29 mouse cellular contexts compared by ENCODE assay signal in the genomic region with DNA sequence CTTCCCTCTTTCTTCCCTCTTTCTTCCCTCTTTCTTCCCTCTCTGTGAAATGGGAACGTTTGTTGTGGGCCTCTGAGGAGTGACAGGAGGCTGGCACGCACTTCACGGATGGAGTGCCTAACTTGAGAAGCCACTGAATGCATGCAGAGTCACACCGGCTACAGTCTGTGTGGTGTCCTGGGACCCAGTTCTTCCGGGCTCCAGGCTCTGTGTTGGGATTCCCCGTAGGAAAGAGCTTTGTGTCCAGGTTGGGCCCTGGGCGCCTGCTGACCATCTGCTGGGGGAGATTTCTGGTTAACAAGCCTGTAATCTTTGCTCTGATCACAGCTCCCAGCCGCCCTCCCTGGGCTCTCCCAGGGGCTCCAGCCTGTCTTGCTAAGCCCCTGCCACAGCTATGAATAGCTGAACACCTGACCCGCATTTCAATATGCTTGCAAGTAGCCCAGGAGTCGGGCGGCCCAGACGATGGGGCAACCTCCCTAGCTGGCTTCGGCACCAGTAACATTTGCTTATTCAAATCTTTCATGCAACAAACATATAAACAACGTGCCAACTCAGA.
A peak's percentile ranks its signal among the peaks of the same experiment; 100 is the strongest.
DNase-seq lines count a peak whose midpoint lies in the region; ATAC-seq and TF ChIP-seq lines count a peak whose summit lies in the region.
"Had no signal": no experiment of that assay in that cellular context is flagged by ENCODE, and none has a peak within 500 bp of the region (broad histone marks: within the 10 kb centered on the region; RNA-seq: fewer than 3 reads in every experiment).

No protein-coding gene starts in this region.

- peaks cover 4% of the 10 kb centered on the region; the same call in 1 of the 2 replicates for H3K27me3 ChIP-seq in hindbrain, embryonic 13.5 days
- no peaks in the 10 kb centered on the region for H3K27me3 ChIP-seq in hindbrain, postnatal 0 days (ENCODE audit: insufficient read depth, low read length)
- H3K27me3 ChIP-seq in hindbrain, embryonic 14.5 days (ENCODE audit: control insufficient read depth, insufficient read depth, low read length) = no peaks in the 10 kb centered on the region
- H3K27me3 ChIP-seq in midbrain, embryonic 11.5 days (ENCODE audit: control insufficient read depth, insufficient read depth, low read length) = peaks cover 28% of the 10 kb centered on the region
- H3K27me3 ChIP-seq in midbrain, embryonic 16.5 days (ENCODE audit: control insufficient read depth, insufficient read depth, low read depth, low read length) = no peaks in the 10 kb centered on the region

- H3K4me1 ChIP-seq in hindbrain, embryonic 13.5 days (replicated peaks) = peaks cover 23% of the 10 kb centered on the region
- H3K4me1 ChIP-seq in hindbrain, postnatal 0 days (ENCODE audit: insufficient read depth, low read length) = no peaks in the 10 kb centered on the region
- peaks cover 6% of the 10 kb centered on the region for H3K4me1 ChIP-seq in hindbrain, embryonic 14.5 days (replicated peaks; ENCODE audit: control insufficient read depth, insufficient read depth, low read length)
- peaks cover 9% of the 10 kb centered on the region for H3K4me1 ChIP-seq in midbrain, embryonic 11.5 days (ENCODE audit: control insufficient read depth, insufficient read depth, low read length)
- peaks cover 5% of the 10 kb centered on the region; the same call in 1 of the 2 replicates for H3K4me1 ChIP-seq in midbrain, embryonic 16.5 days (ENCODE audit: control insufficient read depth, insufficient read depth, low read length)
- H3K4me1 ChIP-seq: embryonic facial prominence, embryonic 12.5 days; heart, embryonic 15.5 days had no signal

- WGBS in hindbrain, embryonic 13.5 days = 19% methylated on average over 14 of the region's 14 CpGs
- WGBS in hindbrain, postnatal 0 days = 20% methylated on average over 14 of the region's 14 CpGs
- 16% methylated on average over 14 of the region's 14 CpGs for WGBS in hindbrain, embryonic 14.5 days
- 26% methylated on average over 14 of the region's 14 CpGs for WGBS in midbrain, embryonic 11.5 days
- WGBS in midbrain, embryonic 16.5 days = 11% methylated on average over 14 of the region's 14 CpGs

- no peaks in the 10 kb centered on the region for H3K36me3 ChIP-seq in hindbrain, embryonic 13.5 days
- no peaks in the 10 kb centered on the region for H3K36me3 ChIP-seq in hindbrain, postnatal 0 days (ENCODE audit: insufficient read depth, low read length)
- H3K36me3 ChIP-seq in hindbrain, embryonic 14.5 days (replicated peaks; ENCODE audit: control insufficient read depth, insufficient read depth) = no peaks in the 10 kb centered on the region
- no peaks in the 10 kb centered on the region for H3K36me3 ChIP-seq in midbrain, embryonic 11.5 days (ENCODE audit: control insufficient read depth, insufficient read depth, low read length)
- no peaks in the 10 kb centered on the region for H3K36me3 ChIP-seq in midbrain, embryonic 16.5 days (ENCODE audit: control insufficient read depth, insufficient read depth, low read length)
- H3K36me3 ChIP-seq: embryonic facial prominence, embryonic 12.5 days; heart, embryonic 10.5 days; heart, embryonic 15.5 days had no signal

- no peak for ATAC-seq in hindbrain, embryonic 13.5 days (ENCODE audit: low FRiP score)
- no peak for ATAC-seq in hindbrain, postnatal 0 days
- ATAC-seq in hindbrain, embryonic 14.5 days (ENCODE audit: low FRiP score) = 0 out of 2 replicates have a peak, but pooled peaks have one; percentile 43
- ATAC-seq in midbrain, embryonic 11.5 days (ENCODE audit: low FRiP score) = peak; percentile 73
- 0 out of 2 replicates have a peak, but pooled peaks have one; percentile 66 for ATAC-seq in midbrain, embryonic 16.5 days
- ATAC-seq: intestine, postnatal 0 days had no signal

- no peak overlapping the region for H3K4me3 ChIP-seq in hindbrain, embryonic 13.5 days
- no peak overlapping the region for H3K4me3 ChIP-seq in hindbrain, postnatal 0 days (ENCODE audit: low read length)
- H3K4me3 ChIP-seq in hindbrain, embryonic 14.5 days (replicated peaks; ENCODE audit: low read length) = no peak overlapping the region
- H3K4me3 ChIP-seq in midbrain, embryonic 11.5 days (ENCODE audit: low read depth, low read length) = no peak overlapping the region
- no peak overlapping the region for H3K4me3 ChIP-seq in midbrain, embryonic 16.5 days (ENCODE audit: low read depth, low read length)
- H3K4me3 ChIP-seq in layer of hippocampus, adult 2 months = no peak overlapping the region
- H3K4me3 ChIP-seq: embryonic facial prominence, embryonic 12.5 days; heart, embryonic 10.5 days; heart, embryonic 15.5 days had no signal

- peak overlapping the region; percentile 37 for H3K27ac ChIP-seq in hindbrain, embryonic 13.5 days
- no peak overlapping the region for H3K27ac ChIP-seq in hindbrain, postnatal 0 days
- H3K27ac ChIP-seq in hindbrain, embryonic 14.5 days = no peak overlapping the region
- H3K27ac ChIP-seq in midbrain, embryonic 11.5 days (ENCODE audit: low read depth, low read length) = peak overlapping the region; percentile 14; the same call in 1 of the 2 replicates
- H3K27ac ChIP-seq in midbrain, embryonic 16.5 days (ENCODE audit: low read length) = 0 out of 2 replicates have a peak overlapping the region, but pooled peaks have one; percentile 39
- H3K27ac ChIP-seq in layer of hippocampus, adult 2 months = no peak overlapping the region
- H3K27ac ChIP-seq: embryonic facial prominence, embryonic 12.5 days; heart, embryonic 10.5 days; heart, embryonic 15.5 days; liver, embryonic 14.5 days; macrophage had no signal

- DNase-seq in hindbrain, postnatal 0 days (ENCODE audit: low spot score) = no peak
- DNase-seq in hindbrain, embryonic 14.5 days (ENCODE audit: low spot score) = no peak
- DNase-seq in midbrain, embryonic 11.5 days (ENCODE audit: low spot score, missing footprints) = peak; percentile 89
- DNase-seq in adrenal gland, adult (ENCODE audit: inconsistent age in 2 of 2, low spot score in 1 of 2) = no peak
- no peak for DNase-seq in layer of hippocampus, adult 2 months (ENCODE audit: low spot score in 2 of 2)
- DNase-seq: adrenal gland, postnatal 10 days; cerebellum, adult 11 months; cerebellum, adult 9-10 months; cerebellum, postnatal 36 days; embryo, embryonic 11 days; gastrocnemius, postnatal 25 days; heart, adult 11 months; kidney, adult 9 months; kidney, postnatal 10 days; layer of hippocampus, adult 9-11 months; liver; lung, adult 2 months; lung, postnatal 10 days; right cerebral cortex, postnatal 25 days; spleen, adult 18-20 months; thymus, postnatal 25 days had no signal

- no peaks in the 10 kb centered on the region for H3K9me3 ChIP-seq in hindbrain, embryonic 13.5 days
- no peaks in the 10 kb centered on the region for H3K9me3 ChIP-seq in hindbrain, postnatal 0 days (ENCODE audit: low read length)
- no peaks in the 10 kb centered on the region for H3K9me3 ChIP-seq in hindbrain, embryonic 14.5 days (ENCODE audit: control insufficient read depth, low read length)
- H3K9me3 ChIP-seq in midbrain, embryonic 11.5 days (ENCODE audit: control insufficient read depth, low read length) = no peaks in the 10 kb centered on the region
- no peaks in the 10 kb centered on the region for H3K9me3 ChIP-seq in midbrain, embryonic 16.5 days (replicated peaks; ENCODE audit: control insufficient read depth, low read length, poor library complexity, severe bottlenecking)
- H3K9me3 ChIP-seq: embryonic facial prominence, embryonic 12.5 days; heart, embryonic 10.5 days; heart, embryonic 15.5 days had no signal

- H3K9ac ChIP-seq in hindbrain, embryonic 13.5 days = no peak overlapping the region
- H3K9ac ChIP-seq in hindbrain, postnatal 0 days (replicated peaks; ENCODE audit: low read length) = no peak overlapping the region
- no peak overlapping the region for H3K9ac ChIP-seq in hindbrain, embryonic 14.5 days
- H3K9ac ChIP-seq in midbrain, embryonic 11.5 days (ENCODE audit: low read length) = no peak overlapping the region
- H3K9ac ChIP-seq in midbrain, embryonic 16.5 days (ENCODE audit: low read depth, low read length) = no peak overlapping the region
- H3K9ac ChIP-seq: embryonic facial prominence, embryonic 12.5 days; heart, embryonic 15.5 days; liver, embryonic 14.5 days had no signal

- no peak overlapping the region for H3K4me2 ChIP-seq in hindbrain, embryonic 13.5 days
- H3K4me2 ChIP-seq in hindbrain, postnatal 0 days (ENCODE audit: low read depth, low read length) = no peak overlapping the region
- H3K4me2 ChIP-seq in hindbrain, embryonic 14.5 days (replicated peaks) = no peak overlapping the region
- H3K4me2 ChIP-seq in midbrain, embryonic 11.5 days = no peak overlapping the region
- H3K4me2 ChIP-seq in midbrain, embryonic 16.5 days (ENCODE audit: low read length) = no peak overlapping the region
- H3K4me2 ChIP-seq: embryonic facial prominence, embryonic 12.5 days; heart, embryonic 15.5 days had no signal

- TF ChIP-seq CTCF in hindbrain, postnatal 0 days (IDR thresholded peaks at IDR 0.05; ENCODE audit: low read depth) = no peak
- no peak for TF ChIP-seq CTCF in layer of hippocampus, adult 2 months (conservative IDR thresholded peaks at IDR 0.05)

Comparison
In these comparisons a context has a peak if more than half of its experiments do, and no peak if none do; other contexts are left out.
1. ATAC-seq: peak in hindbrain, embryonic 14.5 days (single experiment), midbrain, embryonic 11.5 days (single experiment) and midbrain, embryonic 16.5 days (single experiment); none in hindbrain, embryonic 13.5 days (single experiment) and hindbrain, postnatal 0 days (single experiment).
2. H3K27ac ChIP-seq: peak in hindbrain, embryonic 13.5 days (single experiment), midbrain, embryonic 11.5 days (single experiment) and midbrain, embryonic 16.5 days (single experiment); none in hindbrain, postnatal 0 days (single experiment), hindbrain, embryonic 14.5 days (single experiment) and layer of hippocampus, adult 2 months (single experiment).